16 mouse cellular contexts compared by ENCODE assay signal in genomic region chr2:127262480-127262879, GRCm38 (mm10).
"Had no signal": no experiment of that assay in that cellular context is flagged by ENCODE, and none has a peak within 500 bp of the region (broad histone marks: within the 10 kb centered on the region; RNA-seq: fewer than 3 reads in every experiment).

No protein-coding gene starts in this region.

- H3K9me3 ChIP-seq: neural tube, embryonic 13.5 days; neural tube, embryonic 15.5 days; stomach, embryonic 15.5 days had no signal

- H3K27me3 ChIP-seq: neural tube, embryonic 13.5 days; neural tube, embryonic 15.5 days; stomach, embryonic 15.5 days had no signal

- H3K27ac ChIP-seq: neural tube, embryonic 13.5 days; neural tube, embryonic 15.5 days; stomach, embryonic 15.5 days; stomach, postnatal 0 days had no signal

- H3K9ac ChIP-seq: neural tube, embryonic 13.5 days; neural tube, embryonic 15.5 days; stomach, embryonic 15.5 days had no signal

- H3K4me3 ChIP-seq: neural tube, embryonic 13.5 days; neural tube, embryonic 15.5 days; stomach, embryonic 15.5 days had no signal

- DNase-seq: retina, postnatal 1 day; right cerebral cortex, adult 18-20 months; right cerebral cortex, postnatal 14 days; right cerebral cortex, postnatal 25 days; right cerebral cortex, postnatal 4 days; spleen, adult 18-20 months; thymus, adult 18-20 months; thymus, adult 2 months; thymus, postnatal 14 days; thymus, postnatal 25 days; thymus, postnatal 36 days; thymus, postnatal 4 days had no signal

- H3K4me1 ChIP-seq: neural tube, embryonic 13.5 days; neural tube, embryonic 15.5 days; stomach, embryonic 15.5 days had no signal

- H3K4me2 ChIP-seq: neural tube, embryonic 13.5 days; neural tube, embryonic 15.5 days; stomach, embryonic 15.5 days had no signal
